Mouse (Mus musculus): ENCODE measurements around the gene Arhgdia. TPM values are rescaled to one million over a fixed set of nuclear protein-coding genes. Genes with fewer than 3 reads are reported as not detected.

Gene Arhgdia
- polyA plus RNA-seq, 1 experiment from 2014 or later, result 422 TPM

- H3K4me1 ChIP-seq (replicated peaks), result peaks cover 26% of the 10 kb centered on the region
- H3K9me3 ChIP-seq (replicated peaks), result no peaks in the 10 kb centered on the region
- H3K27me3 ChIP-seq (replicated peaks), result no peaks in the 10 kb centered on the region
- H3K36me3 ChIP-seq, result peaks cover 56% of the 10 kb centered on the region
- peak overlapping the region; percentile 93 for H3K4me3 ChIP-seq
- H3K4me2 ChIP-seq, result peak overlapping the region; percentile 91
- 12% methylated on average over 30 of the region's 30 CpGs for WGBS
- peak; percentile 85 for ATAC-seq (ENCODE audit: insufficient number of reproducible peaks, low FRiP score)
- peak overlapping the region; percentile 54 for H3K27ac ChIP-seq (ENCODE audit: poor library complexity, severe bottlenecking)
- peak overlapping the region; percentile 80 for H3K9ac ChIP-seq
These were observed 42.7 kb upstream of the Arhgdia start for GRCm38 (mm10) chr11:120623961-120624679.

GRCm38 (mm10) chr11:120622805-120623204, 41.4 kb upstream of the Arhgdia start:
- no peak overlapping the region for H3K9ac ChIP-seq
- 84% methylated on average over 6 of the region's 6 CpGs for WGBS
- H3K27me3 ChIP-seq (replicated peaks), result no peaks in the 10 kb centered on the region
- H3K4me2 ChIP-seq, result no peak overlapping the region
- ATAC-seq (ENCODE audit: insufficient number of reproducible peaks, low FRiP score), result no peak
- H3K4me3 ChIP-seq, result no peak overlapping the region
- peaks cover 28% of the 10 kb centered on the region for H3K4me1 ChIP-seq (replicated peaks)
- H3K27ac ChIP-seq (ENCODE audit: poor library complexity, severe bottlenecking), result no peak overlapping the region
- H3K36me3 ChIP-seq, result peaks cover 60% of the 10 kb centered on the region
- H3K9me3 ChIP-seq (replicated peaks), result no peaks in the 10 kb centered on the region

GRCm38 (mm10) chr11:120620195-120620594, 38.8 kb upstream of the Arhgdia start:
- H3K4me3 ChIP-seq, result no peak overlapping the region
- no peak for ATAC-seq (ENCODE audit: insufficient number of reproducible peaks, low FRiP score)
- 90% methylated on average over 14 of the region's 14 CpGs for WGBS

GRCm38 (mm10) chr11:120618619-120619535, 37.5 kb upstream of the Arhgdia start:
- ATAC-seq (ENCODE audit: insufficient number of reproducible peaks, low FRiP score), result no peak
- peaks cover 29% of the 10 kb centered on the region for H3K4me1 ChIP-seq (replicated peaks)
- H3K4me2 ChIP-seq, result peak overlapping the region; percentile 89; the same call in 1 of the 2 replicates
- H3K27ac ChIP-seq (ENCODE audit: poor library complexity, severe bottlenecking), result no peak overlapping the region
- WGBS, result 93% methylated on average over 25 of the region's 25 CpGs
- no peak overlapping the region for H3K4me3 ChIP-seq
- peaks cover 62% of the 10 kb centered on the region for H3K36me3 ChIP-seq
- no peaks in the 10 kb centered on the region for H3K9me3 ChIP-seq (replicated peaks)
- no peaks in the 10 kb centered on the region for H3K27me3 ChIP-seq (replicated peaks)
- H3K9ac ChIP-seq, result no peak overlapping the region; the same call in 1 of the 2 replicates

More at GRCm38 (mm10) chr11:120620195-120620594, 38.8 kb upstream of the Arhgdia start:
- H3K4me1 ChIP-seq (replicated peaks), result peaks cover 32% of the 10 kb centered on the region
- H3K27ac ChIP-seq (ENCODE audit: poor library complexity, severe bottlenecking), result no peak overlapping the region
- H3K4me2 ChIP-seq, result no peak overlapping the region
- H3K36me3 ChIP-seq, result peaks cover 51% of the 10 kb centered on the region
- H3K9me3 ChIP-seq (replicated peaks), result no peaks in the 10 kb centered on the region
- H3K9ac ChIP-seq, result no peak overlapping the region
- no peaks in the 10 kb centered on the region for H3K27me3 ChIP-seq (replicated peaks)

GRCm38 (mm10) chr11:120617519-120618112, 36.2 kb upstream of the Arhgdia start, which contains the start of gene Pcyt2:
TSS of gene Pcyt2 (minus strand) at chr11:120617936.
- ATAC-seq (ENCODE audit: insufficient number of reproducible peaks, low FRiP score), result peak; percentile 97
- Histone ChIP-seq H3K4me2 (peak within 1 kb of the TSS; percentile 89), H3K9ac (peak within 1 kb of the TSS; percentile 87), H3K9me3 (replicated peaks) (no peaks in the 10 kb centered on the region), H3K36me3 (peaks cover 70% of the 10 kb centered on the region), H3K4me3 (peak within 1 kb of the TSS; percentile 84), H3K27me3 (replicated peaks) (no peaks in the 10 kb centered on the region), H3K27ac (ENCODE audit: poor library complexity, severe bottlenecking) (peak within 1 kb of the TSS; percentile 75), H3K4me1 (replicated peaks) (peaks cover 27% of the 10 kb centered on the region)
- WGBS, result under 1% methylated on average over 56 of the region's 56 CpGs

GRCm38 (mm10) chr11:120616617-120617294, 35.3 kb upstream of the Arhgdia start:
- Histone ChIP-seq H3K9me3 (replicated peaks) (no peaks in the 10 kb centered on the region), H3K9ac (peak overlapping the region; percentile 87), H3K27ac (ENCODE audit: poor library complexity, severe bottlenecking) (peak overlapping the region; percentile 75; the same call in 1 of the 2 replicates), H3K27me3 (replicated peaks) (no peaks in the 10 kb centered on the region), H3K4me1 (replicated peaks) (peaks cover 27% of the 10 kb centered on the region), H3K4me3 (peak overlapping the region; percentile 84), H3K36me3 (peaks cover 70% of the 10 kb centered on the region), H3K4me2 (peak overlapping the region; percentile 89)
- WGBS, result 28% methylated on average over 4 of the region's 4 CpGs
- no peak for ATAC-seq (ENCODE audit: insufficient number of reproducible peaks, low FRiP score)

- ATAC-seq (ENCODE audit: insufficient number of reproducible peaks, low FRiP score), result no peak
- Histone ChIP-seq H3K27me3 (replicated peaks) (no peaks in the 10 kb centered on the region), H3K27ac (ENCODE audit: poor library complexity, severe bottlenecking) (no peak overlapping the region), H3K9ac (peak overlapping the region; percentile 50; the same call in 1 of the 2 replicates), H3K4me2 (no peak overlapping the region), H3K4me3 (no peak overlapping the region), H3K4me1 (replicated peaks) (peaks cover 27% of the 10 kb centered on the region), H3K9me3 (replicated peaks) (no peaks in the 10 kb centered on the region), H3K36me3 (peaks cover 71% of the 10 kb centered on the region)
- 90% methylated on average over 11 of the region's 11 CpGs for WGBS
These were observed 34.3 kb upstream of the Arhgdia start for GRCm38 (mm10) chr11:120615606-120616203.

GRCm38 (mm10) chr11:120615167-120615566, 33.7 kb upstream of the Arhgdia start:
- no peak for ATAC-seq (ENCODE audit: insufficient number of reproducible peaks, low FRiP score)
- H3K4me1 ChIP-seq (replicated peaks), result peaks cover 27% of the 10 kb centered on the region
- no peaks in the 10 kb centered on the region for H3K9me3 ChIP-seq (replicated peaks)
- H3K27ac ChIP-seq (ENCODE audit: poor library complexity, severe bottlenecking), result no peak overlapping the region
- no peak overlapping the region for H3K4me3 ChIP-seq
- peaks cover 71% of the 10 kb centered on the region for H3K36me3 ChIP-seq
- H3K27me3 ChIP-seq (replicated peaks), result no peaks in the 10 kb centered on the region
- no peak overlapping the region for H3K9ac ChIP-seq
- H3K4me2 ChIP-seq, result no peak overlapping the region
- 95% methylated on average over 6 of the region's 6 CpGs for WGBS

GRCm38 (mm10) chr11:120613976-120614375, 32.6 kb upstream of the Arhgdia start:
- H3K36me3 ChIP-seq, result peaks cover 67% of the 10 kb centered on the region

GRCm38 (mm10) chr11:120613481-120613972, 32.1 kb upstream of the Arhgdia start:
- Histone ChIP-seq H3K36me3 (peaks cover 63% of the 10 kb centered on the region), H3K9me3 (replicated peaks) (no peaks in the 10 kb centered on the region), H3K27ac (ENCODE audit: poor library complexity, severe bottlenecking) (no peak overlapping the region), H3K4me1 (replicated peaks) (peaks cover 41% of the 10 kb centered on the region), H3K4me2 (no peak overlapping the region), H3K27me3 (replicated peaks) (no peaks in the 10 kb centered on the region; the same call in 1 of the 2 replicates), H3K9ac (no peak overlapping the region), H3K4me3 (no peak overlapping the region)
- 86% methylated on average over 10 of the region's 10 CpGs for WGBS
- no peak for ATAC-seq (ENCODE audit: insufficient number of reproducible peaks, low FRiP score)

More at GRCm38 (mm10) chr11:120613976-120614375, 32.6 kb upstream of the Arhgdia start:
- Histone ChIP-seq H3K27ac (ENCODE audit: poor library complexity, severe bottlenecking) (no peak overlapping the region), H3K9me3 (replicated peaks) (no peaks in the 10 kb centered on the region), H3K4me3 (no peak overlapping the region), H3K9ac (no peak overlapping the region), H3K4me1 (replicated peaks) (peaks cover 36% of the 10 kb centered on the region), H3K27me3 (replicated peaks) (no peaks in the 10 kb centered on the region; the same call in 1 of the 2 replicates), H3K4me2 (no peak overlapping the region)
- WGBS, result 83% methylated on average over 8 of the region's 8 CpGs
- no peak for ATAC-seq (ENCODE audit: insufficient number of reproducible peaks, low FRiP score)

Measured in heart, embryonic 12.5 days (tissue).